Mouse (Mus musculus): ENCODE results near the gene Pkp4. TPM values are rescaled to one million over a fixed set of nuclear protein-coding genes. Genes with fewer than 3 reads are reported as not detected.

Gene Pkp4
- total RNA-seq, 2 experiments from 2014 or later, result 19.6 to 32.3 TPM

- no peak for DNase-seq
Measured at GRCm38 (mm10) chr2:59181321-59182113, 20.9 kb downstream of the Pkp4 start.

GRCm38 (mm10) chr2:59183541-59183940, 22.9 kb downstream of the Pkp4 start:
- no peak for DNase-seq
- intact Hi-C loops (cut with DNase I), result no loop called here

More at GRCm38 (mm10) chr2:59181321-59182113, 20.9 kb downstream of the Pkp4 start:
- intact Hi-C loops (cut with DNase I), result no loop called here

GRCm38 (mm10) chr2:59184107-59185064, 23.7 kb downstream of the Pkp4 start:
- no peak for DNase-seq
- intact Hi-C loops (cut with DNase I), result no loop called here

GRCm38 (mm10) chr2:59186122-59186521, 25.5 kb downstream of the Pkp4 start:
- intact Hi-C loops (cut with DNase I), result no loop called here
- no peak for DNase-seq

- no peak for DNase-seq
- intact Hi-C loops (cut with DNase I), result no loop called here
Measured at GRCm38 (mm10) chr2:59186966-59187365, 26.3 kb downstream of the Pkp4 start.

- intact Hi-C loops (cut with DNase I), result no loop called here
- no peak for DNase-seq
Measured at GRCm38 (mm10) chr2:59188306-59188705, 27.7 kb downstream of the Pkp4 start.

GRCm38 (mm10) chr2:59189661-59190185, 29.1 kb downstream of the Pkp4 start:
- no peak for DNase-seq
- intact Hi-C loops (cut with DNase I), result no loop called here

GRCm38 (mm10) chr2:59190186-59190585, 29.5 kb downstream of the Pkp4 start:
- DNase-seq, result no peak
- intact Hi-C loops (cut with DNase I), result no loop called here

- intact Hi-C loops (cut with DNase I), result no loop called here
- no peak for DNase-seq
Measured at GRCm38 (mm10) chr2:59191466-59191865, 30.8 kb downstream of the Pkp4 start.

GRCm38 (mm10) chr2:59193117-59193516, 32.5 kb downstream of the Pkp4 start:
- intact Hi-C loops (cut with DNase I), result no loop called here
- no peak for DNase-seq

- DNase-seq, result no peak
- intact Hi-C loops (cut with DNase I), result no loop called here
Measured at GRCm38 (mm10) chr2:59197156-59197555, 36.5 kb downstream of the Pkp4 start.

GRCm38 (mm10) chr2:59199476-59199976, 38.9 kb downstream of the Pkp4 start:
- intact Hi-C loops (cut with DNase I), result no loop called here
- no peak for DNase-seq

- no peak for DNase-seq
- intact Hi-C loops (cut with DNase I), result no loop called here
Measured at GRCm38 (mm10) chr2:59200511-59200910, 39.9 kb downstream of the Pkp4 start.

- intact Hi-C loops (cut with DNase I), result no loop called here
- no peak for DNase-seq
Measured at GRCm38 (mm10) chr2:59202930-59203329, 42.3 kb downstream of the Pkp4 start.

- intact Hi-C loops (cut with DNase I), result no loop called here
- no peak for DNase-seq
Measured at GRCm38 (mm10) chr2:59203627-59204425, 43.2 kb downstream of the Pkp4 start.

- DNase-seq, result no peak
- intact Hi-C loops (cut with DNase I), result no loop called here
Measured at GRCm38 (mm10) chr2:59205092-59205491, 44.4 kb downstream of the Pkp4 start.

GRCm38 (mm10) chr2:59206190-59206589, 45.5 kb downstream of the Pkp4 start:
- no peak for DNase-seq
- intact Hi-C loops (cut with DNase I), result no loop called here

GRCm38 (mm10) chr2:59207240-59207639, 46.6 kb downstream of the Pkp4 start:
- intact Hi-C loops (cut with DNase I), result no loop called here
- no peak for DNase-seq

- no peak for DNase-seq
- intact Hi-C loops (cut with DNase I), result no loop called here
Measured at GRCm38 (mm10) chr2:59207725-59208124, 47.1 kb downstream of the Pkp4 start.

- no peak for DNase-seq
- intact Hi-C loops (cut with DNase I), result no loop called here
Measured at GRCm38 (mm10) chr2:59208276-59208675, 47.6 kb downstream of the Pkp4 start.

Data from gastrocnemius, postnatal 36 days (tissue).